Mouse (Mus musculus) mature B cell (primary cell): ENCODE measurements around the gene Itpa.

Experiments
- in situ Hi-C: fragments of 300-500 bp; cut with MboI; formaldehyde crosslinking; loops from 2 replicates; pipeline ENCODE4 v1.14.3; 2019

Gene Itpa

DNA sequence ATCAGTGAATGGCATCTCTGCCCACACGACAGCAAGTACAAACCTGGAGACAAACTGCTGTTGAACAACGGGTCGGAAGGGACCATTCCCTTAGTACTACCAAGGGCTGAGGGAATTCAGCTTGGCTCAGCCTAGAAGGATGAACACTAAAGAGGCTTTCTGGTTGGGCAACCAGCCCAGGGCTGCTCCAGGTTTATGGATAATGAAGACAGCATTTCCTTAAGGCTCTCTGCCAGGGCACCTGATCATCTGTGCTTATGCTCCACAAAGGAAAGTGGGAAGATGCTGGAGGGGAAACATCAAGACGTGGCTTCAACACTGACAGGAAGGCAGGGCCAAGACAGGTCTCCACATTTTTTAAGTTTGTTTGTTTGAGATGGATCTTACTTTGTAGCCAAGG is 57.0 kb downstream of the Itpa start:
- in situ Hi-C loops = no loop called here

DNA sequence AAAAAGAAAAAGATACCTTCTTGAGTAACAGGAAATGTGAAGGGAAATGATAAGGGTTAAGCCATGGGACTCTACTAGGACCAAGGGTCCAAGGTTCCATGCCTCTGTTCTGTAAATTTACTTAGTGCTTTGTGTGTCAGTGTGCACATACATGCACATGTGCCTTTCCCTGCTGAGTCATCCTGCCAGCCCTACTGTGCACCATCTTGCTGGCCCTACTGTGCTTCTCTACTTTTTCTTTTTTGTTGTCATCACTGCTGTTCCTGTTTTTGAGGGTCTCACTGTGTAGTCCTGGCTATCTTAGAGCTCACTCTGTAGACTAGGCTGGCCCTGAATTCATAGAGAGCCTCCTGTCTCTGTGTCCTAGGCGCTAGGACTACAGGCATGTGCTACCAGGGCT is 60.3 kb downstream of the Itpa start:
- in situ Hi-C loops = no loop called here

DNA sequence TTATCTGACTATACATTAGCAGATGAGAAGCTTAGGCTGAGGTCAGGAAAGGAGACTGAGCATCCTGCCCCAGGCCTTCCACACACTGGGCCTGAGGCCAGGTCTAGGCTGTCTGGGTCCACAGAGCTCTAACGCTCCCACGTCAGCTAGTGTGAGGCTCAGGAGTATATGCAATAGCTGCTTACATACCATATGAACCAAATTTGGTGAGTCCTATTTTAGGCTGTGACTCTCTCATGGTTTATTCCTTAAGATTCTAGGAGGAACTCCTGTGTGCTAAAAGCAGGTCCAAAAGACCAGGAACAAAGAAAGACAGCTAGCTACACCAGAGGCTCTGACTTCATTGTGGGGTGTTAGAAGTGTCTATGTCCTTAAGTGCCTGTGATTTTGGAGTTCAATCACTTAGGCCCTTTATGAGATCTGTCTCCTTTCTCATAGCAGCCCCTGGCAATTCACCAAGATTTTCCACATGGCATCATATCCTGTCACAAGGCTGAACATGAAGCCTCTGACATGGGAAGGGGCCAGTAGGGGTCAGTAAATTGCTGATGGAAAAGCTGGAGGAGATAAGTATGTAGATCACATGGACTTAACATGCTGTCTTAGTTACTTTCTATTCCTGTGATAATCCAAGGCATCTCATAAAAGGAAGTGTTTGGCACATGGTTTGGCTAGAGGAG is 61.6 kb downstream of the Itpa start:
- in situ Hi-C loops = no loop called here

DNA sequence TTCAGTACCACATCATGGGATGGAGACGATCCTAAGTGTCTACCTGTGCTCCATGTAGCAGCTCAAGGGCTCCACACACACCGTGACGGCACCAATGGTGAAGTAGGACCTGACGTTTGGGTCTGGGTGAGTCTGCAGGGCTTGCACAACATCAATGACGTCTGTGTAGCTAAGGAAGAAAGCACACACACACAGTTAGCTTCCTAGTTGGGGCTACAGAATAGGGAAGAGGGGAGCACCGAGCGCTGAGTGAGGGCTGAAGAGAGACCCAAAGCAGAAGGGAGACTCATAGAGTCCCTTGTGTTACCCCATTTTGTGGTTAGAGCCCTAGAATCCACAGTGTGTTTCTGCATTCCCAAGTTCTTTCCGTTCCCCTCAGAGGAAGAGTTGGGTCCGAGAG is 63.3 kb downstream of the Itpa start:
- in situ Hi-C loops = no loop called here
